ENCODE assay signal across 26 mouse cellular contexts in genomic region chr8:56344359-56344758, GRCm38 (mm10). TPM values are rescaled to one million over a fixed set of nuclear protein-coding genes. Genes with fewer than 3 reads are reported as not detected.
DNase-seq lines count a peak whose midpoint lies in the region; ATAC-seq lines count a peak whose summit lies in the region.
"Had no signal": no experiment of that assay in that cellular context is flagged by ENCODE, and none has a peak within 500 bp of the region (broad histone marks: within the 10 kb centered on the region; RNA-seq: fewer than 3 reads in every experiment).

No protein-coding gene starts in this region.

- no peak overlapping the region for H3K4me3 ChIP-seq in limb, embryonic 13.5 days
- no peak overlapping the region for H3K4me3 ChIP-seq in limb, embryonic 10.5 days
- H3K4me3 ChIP-seq in brown adipose tissue, adult 24 weeks (ENCODE audit: insufficient read depth, low read depth, low read length): no peak overlapping the region
- H3K4me3 ChIP-seq: forebrain, embryonic 10.5 days; heart, adult 2 months; hindbrain, embryonic 13.5 days had no signal

- DNase-seq in heart, adult 11 months: peak; percentile 90
- no peak for DNase-seq in heart, postnatal 25 days (ENCODE audit: low spot score)
- DNase-seq in limb, embryonic 10.5 days (ENCODE audit: low spot score): no peak
- peak; percentile 56 for DNase-seq in skeletal muscle tissue, adult 2 months (ENCODE audit: low read depth, low spot score)
- DNase-seq in layer of hippocampus, adult 8-10 months (ENCODE audit: low spot score in 2 of 2): no peak
- DNase-seq in cerebellum, adult 11-12 months: no peak
- DNase-seq: adrenal gland, postnatal 25 days; B cell, adult 2 months; cerebellum, adult 11 months; cerebellum, postnatal 14 days; layer of hippocampus, adult 9-11 months; liver, postnatal 0 days; right cerebral cortex, postnatal 4 days had no signal

- H3K4me2 ChIP-seq in limb, embryonic 13.5 days (replicated peaks): no peak overlapping the region
- H3K4me2 ChIP-seq: hindbrain, embryonic 13.5 days; liver, embryonic 11.5 days; midbrain, embryonic 11.5 days had no signal

- ATAC-seq in limb, embryonic 13.5 days (ENCODE audit: low FRiP score, low read depth): no peak
- ATAC-seq: forebrain, embryonic 16.5 days; inflammation-experienced regulatory T-cells, adult 6 months; liver, postnatal 0 days; lung, postnatal 0 days had no signal

- H3K27ac ChIP-seq in limb, embryonic 13.5 days: 0 out of 2 replicates have a peak overlapping the region, but pooled peaks have one; percentile 22
- H3K27ac ChIP-seq in limb, embryonic 10.5 days: no peak overlapping the region
- peak overlapping the region; percentile 41; the same call in 1 of the 2 replicates for H3K27ac ChIP-seq in brown adipose tissue, adult 24 weeks (replicated peaks; ENCODE audit: low read depth, low read length)
- H3K27ac ChIP-seq: forebrain, embryonic 10.5 days; heart, adult 2 months; hindbrain, embryonic 13.5 days; stomach, postnatal 0 days had no signal

- H3K9ac ChIP-seq in limb, embryonic 13.5 days: no peak overlapping the region
- H3K9ac ChIP-seq: hindbrain, embryonic 13.5 days; liver, postnatal 0 days had no signal

- 76% methylated on average over 1 of the region's 1 CpGs for WGBS in limb, embryonic 13.5 days
- WGBS in limb, embryonic 10.5 days: 82% methylated on average over 1 of the region's 1 CpGs

- intact Hi-C loops in heart, postnatal 25 days (cut with DNase I): loop anchor here (5.0 kb wide), 1 partner anchor 52 kb away; the partner anchor contains the start of gene Hpgd

- H3K9me3 ChIP-seq in limb, embryonic 13.5 days: no peaks in the 10 kb centered on the region
- no peaks in the 10 kb centered on the region for H3K9me3 ChIP-seq in limb, embryonic 10.5 days (replicated peaks)
- H3K9me3 ChIP-seq: forebrain, embryonic 10.5 days; G1E; hindbrain, embryonic 13.5 days had no signal

- H3K4me1 ChIP-seq in limb, embryonic 13.5 days: peaks cover 24% of the 10 kb centered on the region
- H3K4me1 ChIP-seq in limb, embryonic 10.5 days: no peaks in the 10 kb centered on the region
- H3K4me1 ChIP-seq in brown adipose tissue, adult 24 weeks (ENCODE audit: control insufficient read depth, insufficient read depth, insufficient read length, low read length): peaks cover 4% of the 10 kb centered on the region; the same call in 1 of the 2 replicates
- H3K4me1 ChIP-seq: forebrain, embryonic 10.5 days; hindbrain, embryonic 13.5 days had no signal

- H3K36me3 ChIP-seq in limb, embryonic 13.5 days: no peaks in the 10 kb centered on the region
- no peaks in the 10 kb centered on the region for H3K36me3 ChIP-seq in limb, embryonic 10.5 days
- H3K36me3 ChIP-seq: forebrain, embryonic 10.5 days; G1E; hindbrain, embryonic 13.5 days had no signal

- H3K27me3 ChIP-seq in limb, embryonic 13.5 days: no peaks in the 10 kb centered on the region
- no peaks in the 10 kb centered on the region for H3K27me3 ChIP-seq in limb, embryonic 10.5 days (ENCODE audit: low read depth, poor library complexity, severe bottlenecking)
- H3K27me3 ChIP-seq: CH12.LX; hindbrain, embryonic 13.5 days had no signal

RNA-seq across cellular contexts. Expression of gene Hpgd, which starts 50.0 kb away (rescaled TPM):
- 10 to 100 TPM in 1 of 2 experiments, 1 to 10 TPM in 1; 9.3 to 10.2 TPM for total RNA-seq in heart, postnatal 25 days (2021)
- polyA plus RNA-seq in limb, embryonic 13.5 days (2015; fragmentation: Nextera tagmentation; extraction: Ambion mirVana): 16.9 and 19.1 TPM in 2 replicates
- 6.9 and 10.6 TPM in 2 replicates for polyA plus RNA-seq in limb, embryonic 10.5 days (2016; fragmentation: Nextera tagmentation; extraction: Ambion mirVana)
- 14.4 and 17.6 TPM in 2 replicates for polyA plus RNA-seq in brown adipose tissue, adult 24 weeks (2012; ENCODE audit: insufficient read depth, insufficient read length, missing spikeins)
- 1 to 10 TPM; 2.2 to 8.6 (median 5.6) TPM for total RNA-seq in layer of hippocampus, adult 8-10 months (2022)
- total RNA-seq: CH12.LX, G1E had no signal
- polyA plus RNA-seq: G1E had no signal

Comparison
In these comparisons a context has a peak if more than half of its experiments do, and no peak if none do; other contexts are left out.
1. DNase-seq: peak in heart, adult 11 months (single experiment) and skeletal muscle tissue, adult 2 months (single experiment); none in heart, postnatal 25 days (single experiment), limb, embryonic 10.5 days (single experiment), layer of hippocampus, adult 8-10 months (0 of 2) and cerebellum, adult 11-12 months (single experiment).